Mouse (Mus musculus) heart, embryonic 10.5 days (tissue): ENCODE measurements around the gene Mrpl45. TPM values are rescaled to one million over a fixed set of nuclear protein-coding genes. Genes with fewer than 3 reads are reported as not detected.

ENCODE experiments used
- DNase-seq: peaks from one replicate; pipeline ENCODE4 v3.0.0-alpha.2; 2017; ENCODE audit warnings: low spot score
- H3K27ac ChIP-seq: fragments of 300-500 bp; sonication (generic); 2 replicates; pipeline ENCODE4 v1.5.1; 2016; ENCODE audit warnings: mild to moderate bottlenecking
- H3K27me3 ChIP-seq: fragments of 300-500 bp; sonication (generic); 2 replicates; pipeline ENCODE4 v1.6.1; 2016; ENCODE audit warnings: mild to moderate bottlenecking; ENCODE audit not compliant: poor library complexity, insufficient read depth, severe bottlenecking
- H3K36me3 ChIP-seq: fragments of 300-500 bp; sonication (generic); 2 replicates; pipeline ENCODE4 v1.6.1; 2016; ENCODE audit warnings: mild to moderate bottlenecking, moderate library complexity
- H3K4me1 ChIP-seq: fragments of 300-500 bp; sonication (generic); 2 replicates; pipeline ENCODE4 v1.6.1; 2016; ENCODE audit warnings: mild to moderate bottlenecking
- H3K4me3 ChIP-seq: fragments of 300-500 bp; sonication (generic); 2 replicates; pipeline ENCODE4 v1.5.1; 2016; ENCODE audit warnings: mild to moderate bottlenecking, moderate library complexity
- H3K9me3 ChIP-seq: fragments of 300-500 bp; sonication (generic); 2 replicates; pipeline ENCODE4 v1.6.1; 2016; ENCODE audit warnings: mild to moderate bottlenecking, moderate library complexity
- WGBS: fragments of 180-500 bp; shearing (Covaris S2); methylation state at CpG from one replicate; pipeline ENCODE4 v1.1.7; 2016; 5-methylcytosine and 5-hydroxymethylcytosine counted together
- polyA plus RNA-seq: library from polyadenylated mRNA; unstranded; fragments of >200 nt; fragmentation: Nextera tagmentation; extraction: Ambion mirVana; gene quantifications from 2 replicates; pipeline ENCODE4 v1.2.1, GENCODE M21; 2016

Mrpl45 gene
- polyA plus RNA-seq, 1 experiment from 2014 or later = 65.8 TPM

GRCm38 (mm10) chr11:97280216-97280861, 35.2 kb upstream of the Mrpl45 start, which contains the start of gene Npepps:
Gene Npepps, minus strand, starts transcription at chr11:97280638.
- H3K27me3 ChIP-seq = no peaks in the 10 kb centered on the region
- peaks cover 22% of the 10 kb centered on the region for H3K4me1 ChIP-seq
- DNase-seq = peak; percentile 85
- peak within 1 kb of the TSS; percentile 100 for H3K4me3 ChIP-seq
- no peaks in the 10 kb centered on the region for H3K9me3 ChIP-seq
- under 1% methylated on average over 59 of the region's 83 CpGs for WGBS
- H3K27ac ChIP-seq = peak within 1 kb of the TSS; percentile 100
- 0 out of 2 replicates have a peak, but pooled peaks cover 6% of the 10 kb centered on the region for H3K36me3 ChIP-seq

GRCm38 (mm10) chr11:97282179-97282578, 33.3 kb upstream of the Mrpl45 start:
- Histone ChIP-seq H3K27ac (no peak overlapping the region), H3K36me3 (0 out of 2 replicates have a peak, but pooled peaks cover 6% of the 10 kb centered on the region), H3K9me3 (no peaks in the 10 kb centered on the region), H3K4me1 (peaks cover 23% of the 10 kb centered on the region), H3K4me3 (no peak overlapping the region), H3K27me3 (no peaks in the 10 kb centered on the region)
- WGBS = 89% methylated on average over 6 of the region's 6 CpGs
- no peak for DNase-seq

GRCm38 (mm10) chr11:97284854-97285253, 30.7 kb upstream of the Mrpl45 start:
- Histone ChIP-seq H3K27ac (no peak overlapping the region), H3K4me3 (no peak overlapping the region), H3K9me3 (no peaks in the 10 kb centered on the region), H3K4me1 (peaks cover 9% of the 10 kb centered on the region; the same call in 1 of the 2 replicates), H3K36me3 (0 out of 2 replicates have a peak, but pooled peaks cover 5% of the 10 kb centered on the region), H3K27me3 (no peaks in the 10 kb centered on the region)
- WGBS = 75% methylated on average over 4 of the region's 4 CpGs
- DNase-seq = no peak

GRCm38 (mm10) chr11:97285852-97286775, 29.4 kb upstream of the Mrpl45 start:
- Histone ChIP-seq H3K27ac (no peak overlapping the region), H3K27me3 (no peaks in the 10 kb centered on the region), H3K36me3 (no peaks in the 10 kb centered on the region), H3K9me3 (no peaks in the 10 kb centered on the region), H3K4me3 (no peak overlapping the region), H3K4me1 (peaks cover 10% of the 10 kb centered on the region; the same call in 1 of the 2 replicates)
- 63% methylated on average over 9 of the region's 9 CpGs for WGBS
- no peak for DNase-seq

- Histone ChIP-seq H3K9me3 (no peaks in the 10 kb centered on the region), H3K4me3 (no peak overlapping the region), H3K27me3 (no peaks in the 10 kb centered on the region), H3K27ac (no peak overlapping the region), H3K36me3 (no peaks in the 10 kb centered on the region), H3K4me1 (peaks cover 10% of the 10 kb centered on the region; the same call in 1 of the 2 replicates)
- no peak for DNase-seq
- WGBS = 56% methylated on average over 6 of the region's 6 CpGs
These were observed 28.5 kb upstream of the Mrpl45 start for GRCm38 (mm10) chr11:97286973-97287372.

GRCm38 (mm10) chr11:97287643-97288042, 27.9 kb upstream of the Mrpl45 start:
- no peak overlapping the region for H3K4me3 ChIP-seq
- peaks cover 10% of the 10 kb centered on the region; the same call in 1 of the 2 replicates for H3K4me1 ChIP-seq
- no peaks in the 10 kb centered on the region for H3K36me3 ChIP-seq
- no peak overlapping the region for H3K27ac ChIP-seq
- no peaks in the 10 kb centered on the region for H3K27me3 ChIP-seq
- DNase-seq = no peak
- H3K9me3 ChIP-seq = no peaks in the 10 kb centered on the region

- no peaks in the 10 kb centered on the region for H3K9me3 ChIP-seq
- no peaks in the 10 kb centered on the region for H3K36me3 ChIP-seq
- no peaks in the 10 kb centered on the region for H3K27me3 ChIP-seq
- no peak for DNase-seq
- no peak overlapping the region for H3K27ac ChIP-seq
- 56% methylated on average over 12 of the region's 12 CpGs for WGBS
- no peak overlapping the region for H3K4me3 ChIP-seq
- H3K4me1 ChIP-seq = peaks cover 10% of the 10 kb centered on the region; the same call in 1 of the 2 replicates
These were observed 26.0 kb upstream of the Mrpl45 start for GRCm38 (mm10) chr11:97289276-97290230.

GRCm38 (mm10) chr11:97292731-97293130, 22.8 kb upstream of the Mrpl45 start:
- H3K36me3 ChIP-seq = no peaks in the 10 kb centered on the region
- H3K9me3 ChIP-seq = no peaks in the 10 kb centered on the region
- H3K4me3 ChIP-seq = no peak overlapping the region
- H3K27me3 ChIP-seq = no peaks in the 10 kb centered on the region
- no peak overlapping the region for H3K27ac ChIP-seq
- WGBS = 90% methylated on average over 1 of the region's 1 CpGs
- peaks cover 4% of the 10 kb centered on the region; the same call in 1 of the 2 replicates for H3K4me1 ChIP-seq
- DNase-seq = no peak

GRCm38 (mm10) chr11:97296542-97296941, 19.0 kb upstream of the Mrpl45 start:
- no peak overlapping the region for H3K4me3 ChIP-seq
- no peak for DNase-seq
- H3K27ac ChIP-seq = no peak overlapping the region
- WGBS = 63% methylated on average over 3 of the region's 4 CpGs
- H3K4me1 ChIP-seq = no peaks in the 10 kb centered on the region
- H3K9me3 ChIP-seq = no peaks in the 10 kb centered on the region
- no peaks in the 10 kb centered on the region for H3K27me3 ChIP-seq
- no peaks in the 10 kb centered on the region for H3K36me3 ChIP-seq

GRCm38 (mm10) chr11:97299939-97300338, 15.6 kb upstream of the Mrpl45 start:
- H3K9me3 ChIP-seq = no peaks in the 10 kb centered on the region
- no peak for DNase-seq
- no peaks in the 10 kb centered on the region for H3K27me3 ChIP-seq
- H3K36me3 ChIP-seq = no peaks in the 10 kb centered on the region
- WGBS = 55% methylated on average over 2 of the region's 2 CpGs
- H3K4me1 ChIP-seq = peaks cover 10% of the 10 kb centered on the region; the same call in 1 of the 2 replicates
- H3K27ac ChIP-seq = no peak overlapping the region
- H3K4me3 ChIP-seq = no peak overlapping the region

- no peak overlapping the region for H3K4me3 ChIP-seq
- H3K4me1 ChIP-seq = peaks cover 10% of the 10 kb centered on the region; the same call in 1 of the 2 replicates
- no peak overlapping the region for H3K27ac ChIP-seq
- H3K9me3 ChIP-seq = no peaks in the 10 kb centered on the region
- H3K27me3 ChIP-seq = no peaks in the 10 kb centered on the region
- WGBS = 70% methylated on average over 16 of the region's 16 CpGs
- no peaks in the 10 kb centered on the region for H3K36me3 ChIP-seq
- DNase-seq = no peak
These were observed 14.1 kb upstream of the Mrpl45 start for GRCm38 (mm10) chr11:97301406-97301805.

GRCm38 (mm10) chr11:97302231-97302781, 13.2 kb upstream of the Mrpl45 start:
- Histone ChIP-seq H3K27me3 (no peaks in the 10 kb centered on the region), H3K4me1 (peaks cover 10% of the 10 kb centered on the region; the same call in 1 of the 2 replicates), H3K4me3 (no peak overlapping the region), H3K36me3 (no peaks in the 10 kb centered on the region), H3K27ac (0 out of 2 replicates have a peak overlapping the region, but pooled peaks have one; percentile 25), H3K9me3 (no peaks in the 10 kb centered on the region)
- no peak for DNase-seq
- 34% methylated on average over 7 of the region's 7 CpGs for WGBS
